Mouse (Mus musculus) hindbrain, embryonic 15.5 days (tissue): ENCODE results near the gene Gm19426. TPM values are rescaled to one million over a fixed set of nuclear protein-coding genes. Genes with fewer than 3 reads are reported as not detected.
A peak's percentile ranks its signal among the peaks of the same experiment; 100 is the strongest.

Source experiments
- ATAC-seq: fragments of 200-750 bp; cut with Nextera tagmentation; 2 replicates; pipeline ENCODE4 v1.8.0; 2017; ENCODE audit warnings: low read depth, moderate number of reproducible peaks, moderate TSS enrichment; ENCODE audit not compliant: low FRiP score
- H3K27ac ChIP-seq: fragments of 300-500 bp; sonication (generic); replicated peaks from 2 replicates; pipeline ENCODE4 v1.5.1; 2015; ENCODE audit warnings: mild to moderate bottlenecking, inconsistent platforms
- H3K27me3 ChIP-seq: fragments of 300-500 bp; sonication (generic); 2 replicates; pipeline ENCODE4 v1.6.1; 2015; ENCODE audit warnings: control low read depth, inconsistent platforms
- H3K36me3 ChIP-seq: fragments of 300-500 bp; sonication (generic); 2 replicates; pipeline ENCODE4 v1.6.1; 2015; ENCODE audit warnings: control low read depth, inconsistent platforms
- H3K4me1 ChIP-seq: fragments of 300-500 bp; sonication (generic); replicated peaks from 2 replicates; pipeline ENCODE4 v1.6.1; 2015; ENCODE audit warnings: control low read depth, inconsistent platforms
- H3K4me2 ChIP-seq: fragments of 300-500 bp; sonication (generic); 2 replicates; pipeline ENCODE4 v1.6.1; 2015; ENCODE audit warnings: moderate library complexity, mild to moderate bottlenecking, inconsistent platforms
- H3K4me3 ChIP-seq: fragments of 300-500 bp; sonication (generic); 2 replicates; pipeline ENCODE4 v1.5.1; 2015; ENCODE audit warnings: mild to moderate bottlenecking, inconsistent platforms
- H3K9ac ChIP-seq: fragments of 300-500 bp; sonication (generic); 2 replicates; pipeline ENCODE4 v1.6.1; 2015; ENCODE audit warnings: inconsistent platforms
- H3K9me3 ChIP-seq: fragments of 300-500 bp; sonication (generic); 2 replicates; pipeline ENCODE4 v1.6.1; 2016; ENCODE audit warnings: control low read depth, inconsistent platforms
- WGBS: fragments of 180-500 bp; shearing (Covaris S2); methylation state at CpG from one replicate; pipeline ENCODE4 v1.1.7; 2015; 5-methylcytosine and 5-hydroxymethylcytosine counted together
- polyA plus RNA-seq: library from polyadenylated mRNA; unstranded; fragments of >200 nt; fragmentation: Nextera tagmentation; extraction: Ambion mirVana; gene quantifications from 2 replicates; pipeline ENCODE4 v1.2.1, GENCODE M21; 2015

Gm19426 gene
- polyA plus RNA-seq, 1 experiment from 2014 or later, result 5.9 TPM

- Histone ChIP-seq H3K4me2 (peak overlapping the region; percentile 83), H3K36me3 (no peaks in the 10 kb centered on the region), H3K27me3 (no peaks in the 10 kb centered on the region), H3K4me1 (peaks cover 54% of the 10 kb centered on the region), H3K9me3 (no peaks in the 10 kb centered on the region), H3K9ac (peak overlapping the region; percentile 77), H3K4me3 (peak overlapping the region; percentile 67), H3K27ac (peak overlapping the region; percentile 97)
- peak; percentile 79 for ATAC-seq
- WGBS, result under 1% methylated on average over 23 of the region's 26 CpGs
These were observed 788 bp downstream of the Gm19426 start for GRCm38 (mm10) chr2:84742451-84743283.

DNA sequence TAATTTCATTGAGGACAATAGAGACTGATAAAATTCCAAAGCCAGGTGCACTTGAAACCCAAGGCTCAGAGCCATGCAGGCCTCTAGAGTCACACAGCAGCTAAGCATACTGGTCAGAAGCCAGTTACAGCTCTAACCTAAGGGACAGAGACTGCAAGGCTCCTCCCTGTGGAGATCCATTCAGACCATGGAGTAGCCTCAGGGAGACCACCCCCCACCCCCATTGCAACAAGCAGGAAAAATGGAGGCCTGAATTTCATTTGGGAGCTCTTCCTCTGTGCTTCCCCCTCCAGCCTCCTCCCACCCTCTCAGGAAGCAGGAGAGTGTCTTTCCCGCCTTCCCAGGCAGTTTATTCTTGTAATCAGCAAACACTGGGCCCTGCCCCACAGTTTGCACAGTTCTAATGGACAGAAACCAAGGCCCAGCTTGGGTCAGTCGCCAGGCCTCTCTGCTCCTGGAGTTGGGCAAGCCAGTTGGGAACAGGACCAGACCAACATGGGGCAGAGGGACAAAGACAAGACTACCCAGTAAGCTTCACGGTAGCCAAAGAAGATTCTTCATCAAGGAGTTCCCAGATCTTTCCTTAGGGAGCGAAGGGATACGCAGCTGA is 1.5 kb downstream of the Gm19426 start:
- Histone ChIP-seq H3K36me3 (no peaks in the 10 kb centered on the region), H3K27me3 (no peaks in the 10 kb centered on the region), H3K9ac (peak overlapping the region; percentile 77; the same call in 1 of the 2 replicates), H3K4me1 (peaks cover 61% of the 10 kb centered on the region), H3K9me3 (no peaks in the 10 kb centered on the region), H3K4me3 (peak overlapping the region; percentile 67), H3K27ac (peak overlapping the region; percentile 97), H3K4me2 (peak overlapping the region; percentile 83)
- no peak; the same call in 1 of the 2 replicates for ATAC-seq
- WGBS, result 1% methylated on average over 5 of the region's 5 CpGs

DNA sequence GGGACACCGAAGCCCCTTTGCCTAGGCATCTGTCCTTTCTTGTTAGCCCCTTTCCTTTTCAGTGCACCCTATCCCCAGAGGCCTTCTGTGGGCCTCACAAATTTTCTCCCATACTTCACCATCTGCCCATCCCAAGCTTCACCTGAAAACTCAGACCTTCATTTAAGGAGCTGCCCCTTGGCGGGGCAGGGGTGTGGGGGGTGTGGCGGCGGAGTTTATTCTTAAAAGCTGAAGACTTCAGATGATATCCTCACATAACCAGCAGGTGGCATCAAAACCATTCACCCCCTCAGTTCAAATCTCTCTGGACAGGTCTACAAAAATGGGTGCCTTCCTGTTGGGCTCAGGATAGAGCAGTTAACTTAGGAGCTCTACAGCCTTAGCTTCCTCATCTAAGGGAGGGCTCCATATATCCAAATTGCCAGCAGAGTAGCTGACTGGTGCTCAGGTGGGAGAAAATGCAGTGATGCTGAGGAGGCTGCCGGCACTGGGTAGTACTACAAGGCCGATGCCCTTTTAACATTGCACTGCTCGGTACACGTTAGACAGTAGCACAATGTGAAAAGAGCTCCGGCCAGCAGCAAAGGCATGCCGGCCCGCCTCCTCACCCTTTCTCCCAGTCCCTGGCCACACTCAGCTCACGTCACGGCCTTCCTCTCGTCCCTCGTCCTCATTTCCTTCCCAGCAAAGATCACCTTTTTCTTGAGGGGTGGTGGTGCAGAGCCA is 2.7 kb downstream of the Gm19426 start:
- H3K27ac ChIP-seq, result 0 out of 2 replicates have a peak overlapping the region, but pooled peaks have one; percentile 27
- H3K9ac ChIP-seq, result no peak overlapping the region
- H3K4me1 ChIP-seq, result peaks cover 73% of the 10 kb centered on the region
- H3K4me3 ChIP-seq, result no peak overlapping the region
- peak overlapping the region; percentile 83 for H3K4me2 ChIP-seq
- H3K27me3 ChIP-seq, result no peaks in the 10 kb centered on the region
- H3K36me3 ChIP-seq, result no peaks in the 10 kb centered on the region
- no peaks in the 10 kb centered on the region for H3K9me3 ChIP-seq
- 61% methylated on average over 15 of the region's 15 CpGs for WGBS
- ATAC-seq, result no peak

DNA sequence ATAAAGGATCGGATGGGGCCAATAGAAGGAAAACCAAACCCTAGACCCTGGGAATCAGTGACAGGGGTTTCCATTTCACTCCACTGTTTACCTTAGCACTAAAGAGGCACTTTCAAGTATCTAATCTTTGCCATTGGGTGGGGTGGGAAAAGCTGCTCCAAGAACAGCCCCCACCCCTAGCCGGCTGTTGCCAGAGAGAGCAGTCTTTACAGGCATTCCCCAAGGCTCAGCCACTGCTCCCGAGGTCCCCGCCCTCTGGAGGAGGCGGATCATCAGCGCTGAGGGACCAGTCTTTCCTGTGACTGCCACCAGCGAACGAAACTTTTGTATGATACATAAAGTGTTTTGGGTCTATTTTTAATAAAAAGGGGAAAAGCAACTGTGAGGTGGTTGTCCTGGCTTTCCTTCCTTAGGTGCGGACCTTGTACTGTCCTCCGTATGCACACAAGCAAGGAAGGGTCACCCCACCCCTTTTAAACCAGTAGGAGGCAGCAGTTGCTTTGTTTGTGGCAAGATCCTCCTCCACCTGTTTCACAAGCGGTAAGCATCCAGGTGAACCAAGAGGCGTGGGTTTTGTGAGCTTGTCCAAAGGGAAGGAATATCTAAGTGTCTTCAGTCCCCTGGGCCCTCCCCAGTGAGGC is 5.1 kb downstream of the Gm19426 start:
- H3K27ac ChIP-seq, result 0 out of 2 replicates have a peak overlapping the region, but pooled peaks have one; percentile 21
- H3K9ac ChIP-seq, result 0 out of 2 replicates have a peak overlapping the region, but pooled peaks have one; percentile 11
- ATAC-seq, result no peak
- peak overlapping the region; percentile 67 for H3K4me2 ChIP-seq
- no peaks in the 10 kb centered on the region for H3K36me3 ChIP-seq
- no peaks in the 10 kb centered on the region for H3K27me3 ChIP-seq
- 2% methylated on average over 12 of the region's 12 CpGs for WGBS
- H3K4me1 ChIP-seq, result peaks cover 84% of the 10 kb centered on the region
- no peaks in the 10 kb centered on the region for H3K9me3 ChIP-seq
- 0 out of 2 replicates have a peak overlapping the region, but pooled peaks have one; percentile 3 for H3K4me3 ChIP-seq

- H3K4me1 ChIP-seq, result peaks cover 87% of the 10 kb centered on the region
- ATAC-seq, result no peak
- no peaks in the 10 kb centered on the region for H3K9me3 ChIP-seq
- no peak overlapping the region; the same call in 1 of the 2 replicates for H3K4me3 ChIP-seq
- H3K27ac ChIP-seq, result peak overlapping the region; percentile 53
- peak overlapping the region; percentile 67 for H3K4me2 ChIP-seq
- no peaks in the 10 kb centered on the region for H3K27me3 ChIP-seq
- H3K9ac ChIP-seq, result no peak overlapping the region
- 6% methylated on average over 8 of the region's 8 CpGs for WGBS
- H3K36me3 ChIP-seq, result no peaks in the 10 kb centered on the region
These were observed 6.0 kb downstream of the Gm19426 start for GRCm38 (mm10) chr2:84737451-84737925.

- Histone ChIP-seq H3K4me1 (peaks cover 77% of the 10 kb centered on the region), H3K4me2 (peak overlapping the region; percentile 67), H3K4me3 (peak overlapping the region; percentile 66), H3K27ac (no peak overlapping the region), H3K9ac (peak overlapping the region; percentile 32; the same call in 1 of the 2 replicates), H3K27me3 (no peaks in the 10 kb centered on the region), H3K9me3 (no peaks in the 10 kb centered on the region), H3K36me3 (no peaks in the 10 kb centered on the region)
- no peak for ATAC-seq
- 4% methylated on average over 27 of the region's 27 CpGs for WGBS
These were observed 6.9 kb downstream of the Gm19426 start for GRCm38 (mm10) chr2:84736312-84737161.

DNA sequence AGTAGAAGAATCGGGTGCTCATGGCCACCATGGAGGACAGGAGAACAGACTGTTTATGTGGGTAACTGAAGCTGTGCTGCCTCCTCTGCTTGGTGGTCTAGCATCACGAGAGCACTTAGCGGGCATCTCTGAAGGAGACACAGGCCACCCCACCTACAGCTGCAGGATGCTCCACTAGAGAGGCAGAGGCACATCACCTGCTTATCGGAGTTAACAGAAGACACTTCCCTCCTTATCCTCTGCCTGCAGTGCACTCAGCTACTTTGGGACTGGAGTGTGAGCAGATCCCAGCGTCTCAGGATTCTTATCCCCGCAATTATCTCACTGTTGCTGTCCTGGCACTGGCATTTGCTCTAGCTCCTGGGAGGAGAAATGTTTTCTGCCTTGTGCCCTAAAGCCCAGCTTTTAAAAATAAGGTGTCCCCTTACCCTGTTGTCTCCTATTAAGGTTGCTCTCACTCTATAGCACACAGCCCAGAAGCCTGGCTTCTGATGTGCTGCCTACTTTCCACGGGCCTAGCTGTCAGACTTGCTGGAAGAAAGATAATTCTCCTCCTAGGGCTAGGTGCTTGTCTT is 8.0 kb downstream of the Gm19426 start:
- Histone ChIP-seq H3K36me3 (no peaks in the 10 kb centered on the region), H3K9me3 (no peaks in the 10 kb centered on the region), H3K9ac (peak overlapping the region; percentile 83), H3K4me3 (peak overlapping the region; percentile 66), H3K27ac (peak overlapping the region; percentile 87; the same call in 1 of the 2 replicates), H3K4me1 (peaks cover 66% of the 10 kb centered on the region), H3K4me2 (peak overlapping the region; percentile 67), H3K27me3 (no peaks in the 10 kb centered on the region)
- WGBS, result 15% methylated on average over 7 of the region's 7 CpGs
- ATAC-seq, result no peak

DNA sequence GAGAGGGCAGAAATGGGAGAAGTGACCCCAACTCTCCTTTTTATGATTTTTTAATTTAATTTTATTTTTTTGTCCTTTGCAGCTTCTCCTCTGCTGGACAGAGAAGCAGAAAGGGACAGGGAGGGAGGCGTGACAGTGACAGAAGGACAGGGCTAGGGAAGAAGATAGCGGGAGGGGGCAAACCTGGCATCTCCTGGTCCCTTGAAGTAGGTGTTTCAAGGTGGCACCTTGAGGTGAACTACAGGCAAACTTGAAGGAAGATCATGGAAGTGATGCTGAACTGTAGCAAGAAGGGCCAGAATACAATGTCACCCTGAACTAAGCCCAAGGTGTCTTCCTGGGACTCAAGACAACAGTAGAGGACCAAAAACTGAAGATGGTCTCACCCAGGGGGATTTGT is 8.5 kb downstream of the Gm19426 start:
- no peak for ATAC-seq
- WGBS, result 0% methylated on average over 2 of the region's 2 CpGs
- Histone ChIP-seq H3K4me2 (peak overlapping the region; percentile 67), H3K27me3 (no peaks in the 10 kb centered on the region), H3K27ac (peak overlapping the region; percentile 87), H3K36me3 (no peaks in the 10 kb centered on the region), H3K9ac (peak overlapping the region; percentile 83), H3K4me1 (peaks cover 62% of the 10 kb centered on the region), H3K9me3 (no peaks in the 10 kb centered on the region), H3K4me3 (peak overlapping the region; percentile 66)

- Histone ChIP-seq H3K4me1 (peaks cover 57% of the 10 kb centered on the region), H3K4me2 (peak overlapping the region; percentile 67), H3K36me3 (no peaks in the 10 kb centered on the region), H3K4me3 (peak overlapping the region; percentile 66), H3K27me3 (no peaks in the 10 kb centered on the region), H3K9me3 (no peaks in the 10 kb centered on the region), H3K9ac (peak overlapping the region; percentile 83), H3K27ac (peak overlapping the region; percentile 87)
- 0% methylated on average over 11 of the region's 11 CpGs for WGBS
- ATAC-seq, result peak; percentile 56
These were observed 9.0 kb downstream of the Gm19426 start for GRCm38 (mm10) chr2:84734351-84734864.

DNA sequence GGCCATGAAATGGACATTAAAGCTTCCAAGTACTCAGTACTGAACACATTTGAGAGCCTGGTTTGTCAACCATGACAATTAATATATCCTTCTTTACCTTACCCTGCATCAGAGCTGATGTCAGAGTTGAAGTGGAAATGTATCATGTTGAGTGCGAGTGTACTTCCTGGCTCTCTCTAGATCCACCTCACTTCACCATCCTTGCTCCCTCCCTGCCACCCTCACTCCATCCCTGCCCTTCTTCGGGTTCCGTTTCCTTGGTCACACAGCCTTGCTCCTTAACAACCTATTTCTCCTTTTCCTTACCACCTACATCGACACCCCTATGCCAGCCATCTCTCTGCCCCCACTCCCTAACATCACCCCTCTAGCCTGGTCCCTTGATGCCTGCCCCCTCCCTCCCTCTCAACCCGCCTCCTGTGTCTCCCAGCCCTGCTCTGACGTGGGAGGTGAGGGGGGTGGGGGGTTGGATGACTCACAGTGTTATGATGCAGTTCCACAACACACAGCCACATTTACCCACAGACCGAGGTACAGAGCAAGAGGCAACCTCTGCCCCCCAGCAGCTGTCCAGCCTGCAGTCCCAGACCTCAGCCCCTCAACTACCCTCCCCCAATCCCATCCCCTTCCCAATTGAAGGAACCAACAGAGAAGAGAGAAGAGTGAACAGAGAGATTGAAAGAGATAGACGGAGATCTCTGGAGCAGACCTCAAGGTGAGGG is 9.7 kb downstream of the Gm19426 start, which contains the start of gene Ypel4:
Ypel4 (plus strand) TSS at position 480 of the 722 bp plus-strand sequence.
- ATAC-seq, result peak; percentile 82

More for the DNA sequence above, 9.7 kb downstream of the Gm19426 start, which contains the start of gene Ypel4:
- no peaks in the 10 kb centered on the region for H3K27me3 ChIP-seq
- H3K4me1 ChIP-seq, result peaks cover 52% of the 10 kb centered on the region
- peak within 1 kb of the TSS; percentile 66 for H3K4me3 ChIP-seq
- 3% methylated on average over 8 of the region's 8 CpGs for WGBS
- no peaks in the 10 kb centered on the region for H3K36me3 ChIP-seq
- no peaks in the 10 kb centered on the region for H3K9me3 ChIP-seq
- peak within 1 kb of the TSS; percentile 67 for H3K4me2 ChIP-seq
- H3K27ac ChIP-seq, result peak within 1 kb of the TSS; percentile 87
- peak within 1 kb of the TSS; percentile 83 for H3K9ac ChIP-seq
